Comparison of ENCODE assay signal across 8 mouse cellular contexts in the genomic region with DNA sequence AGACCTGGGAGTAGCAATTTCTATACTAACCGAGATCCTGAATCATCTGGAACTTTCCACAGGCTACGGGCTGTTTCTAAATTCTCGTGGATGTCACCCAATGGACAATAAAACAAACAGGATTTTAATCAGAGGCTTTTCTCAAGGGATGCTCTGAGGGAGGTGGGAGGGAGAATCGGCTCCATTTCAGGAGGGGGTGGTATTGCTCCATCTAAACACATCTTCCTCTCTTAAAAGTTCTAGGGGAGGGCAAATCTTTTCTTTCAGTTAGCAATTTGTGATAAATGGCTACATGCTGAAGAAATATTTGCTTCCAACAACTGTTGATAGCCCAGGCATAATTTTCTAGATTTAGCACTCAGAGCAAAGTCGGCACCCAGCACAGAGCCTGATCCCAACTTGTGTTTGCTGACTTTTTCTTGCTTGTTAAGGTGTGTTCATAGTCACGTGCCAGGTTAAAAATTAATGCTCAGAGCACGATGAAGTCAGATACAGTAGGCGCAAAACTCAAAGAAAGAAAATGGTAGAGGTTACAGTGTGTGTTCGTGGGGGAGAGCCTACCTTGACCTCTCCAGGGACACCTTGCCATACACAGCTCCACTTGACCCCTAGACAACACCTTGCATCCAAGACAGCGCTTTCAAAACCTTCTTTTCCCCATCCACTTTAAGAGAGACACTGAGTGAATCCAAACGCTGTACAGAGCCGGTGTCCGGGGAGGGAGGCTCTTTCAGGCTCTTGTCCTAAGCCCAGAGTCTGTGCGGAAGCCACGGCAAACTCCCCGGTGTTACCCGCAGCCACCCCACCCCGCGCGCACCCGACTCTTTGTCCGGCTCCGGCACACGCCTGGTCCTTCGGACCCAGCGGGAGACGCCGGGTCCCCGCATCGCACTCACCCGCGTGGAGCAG. TPM values are rescaled to one million over a fixed set of nuclear protein-coding genes. Genes with fewer than 3 reads are reported as not detected.
DNase-seq lines count a peak whose midpoint lies in the region; ATAC-seq lines count a peak whose summit lies in the region.

No protein-coding gene starts in this region.

- no peaks in the 10 kb centered on the region for H3K9me3 ChIP-seq in lung, embryonic 15.5 days
- peaks cover 7% of the 10 kb centered on the region; the same call in 1 of the 2 replicates for H3K9me3 ChIP-seq in forebrain, embryonic 10.5 days
- peaks cover 5% of the 10 kb centered on the region; the same call in 1 of the 2 replicates for H3K9me3 ChIP-seq in kidney, embryonic 14.5 days (ENCODE audit: control insufficient read depth, low read length)
- H3K9me3 ChIP-seq in midbrain, embryonic 16.5 days (replicated peaks; ENCODE audit: control insufficient read depth, low read length, poor library complexity, severe bottlenecking) = no peaks in the 10 kb centered on the region

- peak overlapping the region; percentile 58 for H3K9ac ChIP-seq in lung, embryonic 15.5 days
- peak overlapping the region; percentile 81 for H3K9ac ChIP-seq in kidney, embryonic 14.5 days (ENCODE audit: low read depth, low read length)
- peak overlapping the region; percentile 75 for H3K9ac ChIP-seq in midbrain, embryonic 16.5 days (ENCODE audit: low read depth, low read length)

- ATAC-seq in lung, embryonic 15.5 days (ENCODE audit: borderline replicate concordance, extremely low read depth, low FRiP score, low TSS enrichment) = peak; percentile 47
- peak; percentile 56 for ATAC-seq in kidney, embryonic 14.5 days (ENCODE audit: low FRiP score, low TSS enrichment)
- ATAC-seq in midbrain, embryonic 16.5 days = peak; percentile 79

- WGBS in lung, embryonic 15.5 days = 7% methylated on average over 32 of the region's 32 CpGs
- WGBS in forebrain, embryonic 10.5 days = 8% methylated on average over 32 of the region's 32 CpGs
- WGBS in kidney, embryonic 14.5 days = 8% methylated on average over 29 of the region's 32 CpGs
- 7% methylated on average over 32 of the region's 32 CpGs for WGBS in midbrain, embryonic 16.5 days

- no peaks in the 10 kb centered on the region for H3K36me3 ChIP-seq in lung, embryonic 15.5 days
- no peaks in the 10 kb centered on the region for H3K36me3 ChIP-seq in forebrain, embryonic 10.5 days (replicated peaks)
- H3K36me3 ChIP-seq in kidney, embryonic 14.5 days (ENCODE audit: control insufficient read depth, insufficient read depth, low read length) = no peaks in the 10 kb centered on the region
- H3K36me3 ChIP-seq in midbrain, embryonic 16.5 days (ENCODE audit: control insufficient read depth, insufficient read depth, low read length) = no peaks in the 10 kb centered on the region

- H3K4me2 ChIP-seq in lung, embryonic 15.5 days = peak overlapping the region; percentile 97
- H3K4me2 ChIP-seq in kidney, embryonic 14.5 days (replicated peaks; ENCODE audit: low read depth, low read length) = peak overlapping the region; percentile 90
- H3K4me2 ChIP-seq in midbrain, embryonic 16.5 days (ENCODE audit: low read length) = peak overlapping the region; percentile 98

- DNase-seq in lung, adult 18-20 months = no peak
- no peak for DNase-seq in forebrain, embryonic 10.5 days (ENCODE audit: extremely low spot score, low spot score)
- DNase-seq in gastrocnemius, adult 18-20 months (ENCODE audit: low spot score) = no peak
- DNase-seq in gastrocnemius, adult 8-10 months (ENCODE audit: low spot score in 2 of 2) = no peak
- no peak for DNase-seq in thymus, postnatal 25 days

- peak overlapping the region; percentile 85 for H3K27ac ChIP-seq in lung, embryonic 15.5 days
- peak overlapping the region; percentile 94 for H3K27ac ChIP-seq in forebrain, embryonic 10.5 days
- peak overlapping the region; percentile 70 for H3K27ac ChIP-seq in kidney, embryonic 14.5 days (ENCODE audit: low read depth, low read length)
- no peak overlapping the region for H3K27ac ChIP-seq in midbrain, embryonic 16.5 days (ENCODE audit: low read length)

- peak overlapping the region; percentile 75 for H3K4me3 ChIP-seq in lung, embryonic 15.5 days
- peak overlapping the region; percentile 83 for H3K4me3 ChIP-seq in forebrain, embryonic 10.5 days
- peak overlapping the region; percentile 73 for H3K4me3 ChIP-seq in kidney, embryonic 14.5 days (ENCODE audit: low read length)
- peak overlapping the region; percentile 72 for H3K4me3 ChIP-seq in midbrain, embryonic 16.5 days (ENCODE audit: low read depth, low read length)

- H3K4me1 ChIP-seq in lung, embryonic 15.5 days = peaks cover 13% of the 10 kb centered on the region
- peaks cover 51% of the 10 kb centered on the region for H3K4me1 ChIP-seq in forebrain, embryonic 10.5 days
- no peaks in the 10 kb centered on the region for H3K4me1 ChIP-seq in kidney, embryonic 14.5 days (ENCODE audit: control insufficient read depth, insufficient read depth, low read length)
- peaks cover 5% of the 10 kb centered on the region; the same call in 1 of the 2 replicates for H3K4me1 ChIP-seq in midbrain, embryonic 16.5 days (ENCODE audit: control insufficient read depth, insufficient read depth, low read length)

- peaks cover 10% of the 10 kb centered on the region; the same call in 1 of the 2 replicates for H3K27me3 ChIP-seq in lung, embryonic 15.5 days
- peaks cover 33% of the 10 kb centered on the region for H3K27me3 ChIP-seq in forebrain, embryonic 10.5 days (ENCODE audit: poor library complexity, severe bottlenecking)
- no peaks in the 10 kb centered on the region for H3K27me3 ChIP-seq in kidney, embryonic 14.5 days (ENCODE audit: control insufficient read depth, insufficient read depth, low read length)
- no peaks in the 10 kb centered on the region; the same call in 1 of the 2 replicates for H3K27me3 ChIP-seq in midbrain, embryonic 16.5 days (ENCODE audit: control insufficient read depth, insufficient read depth, low read depth, low read length)

RNA-seq across cellular contexts. Expression of a gene that starts 10.2 kb away (rescaled TPM):
- 42.4 and 46.3 TPM in 2 replicates for polyA plus RNA-seq in lung, embryonic 15.5 days (2015; fragmentation: Nextera tagmentation; extraction: Ambion mirVana)
- polyA plus RNA-seq in forebrain, embryonic 10.5 days (2016; fragmentation: Nextera tagmentation; extraction: Ambion mirVana) = 32.0 and 36.5 TPM in 2 replicates
- 70.6 and 80.0 TPM in 2 replicates for polyA plus RNA-seq in kidney, embryonic 14.5 days (2014; fragmentation: Nextera tagmentation; extraction: Ambion mirVana)
- polyA plus RNA-seq in midbrain, embryonic 16.5 days (2015; fragmentation: Nextera tagmentation; extraction: Ambion mirVana) = 9.0 and 10.2 TPM in 2 replicates
- total RNA-seq in gastrocnemius, adult 18-20 months (2021) = 10 to 100 TPM; 59.0 to 63.7 TPM
- 10 to 100 TPM; 48.3 to 61.7 (median 58.2) TPM for total RNA-seq in gastrocnemius, adult 8-10 months (2022)
